Mouse (Mus musculus): Measurements from ENCODE around the gene Mrpl1. TPM values are rescaled to one million over a fixed set of nuclear protein-coding genes. Genes with fewer than 3 reads are reported as not detected.

Mrpl1 gene
- polyA plus RNA-seq, 1 experiment from 2014 or later, result 26.5 TPM

- 95% methylated on average over 3 of the region's 3 CpGs for WGBS
- no peaks in the 10 kb centered on the region for H3K27me3 ChIP-seq (ENCODE audit: insufficient read depth, low read length)
- H3K4me2 ChIP-seq (ENCODE audit: low read length), result no peak overlapping the region
- peaks cover 7% of the 10 kb centered on the region; the same call in 1 of the 2 replicates for H3K36me3 ChIP-seq (ENCODE audit: insufficient read depth, low read length)
- H3K4me3 ChIP-seq (replicated peaks; ENCODE audit: low read depth, low read length), result no peak overlapping the region
- H3K4me1 ChIP-seq (replicated peaks; ENCODE audit: insufficient read depth, low read length), result peaks cover 8% of the 10 kb centered on the region; the same call in 1 of the 2 replicates
- 0 out of 2 replicates have a peak overlapping the region, but pooled peaks have one; percentile 8 for H3K27ac ChIP-seq
- ATAC-seq (replicated peaks; ENCODE audit: low FRiP score, low read depth) (no peak), DNase-seq (ENCODE audit: low spot score) (no peak)
- no peak for TF ChIP-seq CTCF (IDR thresholded peaks at IDR 0.05; ENCODE audit: low read depth)
- no peak overlapping the region for H3K9ac ChIP-seq (ENCODE audit: low read depth, low read length)
- H3K9me3 ChIP-seq (replicated peaks; ENCODE audit: low read length), result no peaks in the 10 kb centered on the region
Observed at GRCm38 (mm10) chr5:96218648-96219047, 9.4 kb downstream of the Mrpl1 start.

GRCm38 (mm10) chr5:96219512-96219911 is 10.2 kb downstream of the Mrpl1 start:
- no peak for TF ChIP-seq CTCF (IDR thresholded peaks at IDR 0.05; ENCODE audit: low read depth)
- H3K4me1 ChIP-seq (replicated peaks; ENCODE audit: insufficient read depth, low read length), result peaks cover 8% of the 10 kb centered on the region; the same call in 1 of the 2 replicates
- 64% methylated on average over 4 of the region's 4 CpGs for WGBS

DNA sequence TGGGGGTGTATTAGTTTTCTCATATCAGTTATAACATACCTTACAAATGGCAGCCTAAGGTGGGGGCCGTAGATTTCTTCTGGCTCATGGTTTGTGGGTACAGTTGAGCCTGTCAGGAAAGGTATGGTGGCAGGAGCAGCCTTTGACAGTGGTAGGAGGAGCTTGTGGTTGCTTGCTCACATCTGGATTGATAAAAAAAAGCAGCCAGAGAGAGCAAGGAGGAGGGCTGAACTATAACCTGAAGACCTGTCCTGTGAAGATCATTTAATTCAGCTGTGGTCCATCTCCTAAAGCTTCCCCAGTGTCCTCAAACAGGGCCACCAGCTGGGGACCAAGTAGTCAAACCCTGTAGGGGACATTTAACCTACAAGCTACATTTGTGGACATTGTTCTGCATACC is 12.0 kb downstream of the Mrpl1 start:
- no peaks in the 10 kb centered on the region for H3K9me3 ChIP-seq (replicated peaks; ENCODE audit: low read length)
- H3K9ac ChIP-seq (ENCODE audit: low read depth, low read length), result no peak overlapping the region
- H3K4me1 ChIP-seq (replicated peaks; ENCODE audit: insufficient read depth, low read length), result peaks cover 8% of the 10 kb centered on the region; the same call in 1 of the 2 replicates
- peak overlapping the region; percentile 10; the same call in 1 of the 2 replicates for H3K27ac ChIP-seq
- TF ChIP-seq CTCF (IDR thresholded peaks at IDR 0.05; ENCODE audit: low read depth), result no peak
- no peaks in the 10 kb centered on the region for H3K27me3 ChIP-seq (ENCODE audit: insufficient read depth, low read length)
- peaks cover 4% of the 10 kb centered on the region for H3K36me3 ChIP-seq (ENCODE audit: insufficient read depth, low read length)
- no peak for DNase-seq (ENCODE audit: low spot score)
- H3K4me2 ChIP-seq (ENCODE audit: low read length), result no peak overlapping the region
- H3K4me3 ChIP-seq (replicated peaks; ENCODE audit: low read depth, low read length), result no peak overlapping the region
- 96% methylated on average over 1 of the region's 1 CpGs for WGBS
- ATAC-seq (replicated peaks; ENCODE audit: low FRiP score, low read depth), result no peak

More at GRCm38 (mm10) chr5:96219512-96219911, 10.2 kb downstream of the Mrpl1 start:
- Histone ChIP-seq H3K4me3 (replicated peaks; ENCODE audit: low read depth, low read length) (no peak overlapping the region), H3K36me3 (ENCODE audit: insufficient read depth, low read length) (no peaks in the 10 kb centered on the region), H3K27me3 (ENCODE audit: insufficient read depth, low read length) (no peaks in the 10 kb centered on the region), H3K27ac (no peak overlapping the region), H3K9me3 (replicated peaks; ENCODE audit: low read length) (no peaks in the 10 kb centered on the region), H3K4me2 (ENCODE audit: low read length) (no peak overlapping the region), H3K9ac (ENCODE audit: low read depth, low read length) (no peak overlapping the region)
- DNase-seq (ENCODE audit: low spot score), result no peak
- ATAC-seq (replicated peaks; ENCODE audit: low FRiP score, low read depth), result no peak

DNA sequence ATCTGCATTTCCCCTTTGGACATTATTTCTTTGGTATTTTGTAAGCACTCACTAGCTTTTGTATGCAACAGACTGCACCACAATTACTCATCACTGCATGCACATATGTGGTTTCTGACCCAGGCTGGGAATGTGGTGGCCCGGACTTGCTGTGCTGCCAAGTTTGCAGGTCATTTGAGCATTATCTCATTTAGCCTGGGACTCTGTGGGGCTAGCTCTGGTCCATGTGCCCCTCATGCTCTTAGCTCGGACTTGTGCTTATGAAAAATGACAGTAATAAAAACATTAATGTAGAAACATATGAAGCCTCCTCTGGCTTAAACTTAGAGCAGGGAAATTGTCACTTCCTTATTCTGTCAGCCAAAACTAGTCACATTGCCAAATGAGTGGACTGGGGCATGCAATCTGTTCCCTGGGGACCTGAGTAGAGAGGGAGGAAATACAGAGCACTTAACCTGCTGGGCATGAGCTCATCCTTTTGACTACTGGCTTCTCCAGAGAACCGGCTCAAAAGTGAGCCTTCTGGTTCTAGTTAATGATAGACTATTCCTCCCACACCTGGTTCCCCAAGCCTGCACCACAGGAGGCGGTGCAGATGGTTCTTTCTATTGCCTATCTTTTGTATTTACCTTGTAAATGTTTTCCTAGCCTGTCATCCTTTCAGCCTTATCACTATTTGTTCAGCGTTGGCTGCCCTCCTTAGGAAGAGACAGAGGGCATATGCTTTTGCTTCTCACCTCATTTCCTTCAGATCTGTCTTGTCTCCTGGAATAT is 12.7 kb downstream of the Mrpl1 start:
- H3K27ac ChIP-seq, result no peak overlapping the region
- peaks cover 8% of the 10 kb centered on the region; the same call in 1 of the 2 replicates for H3K4me1 ChIP-seq (replicated peaks; ENCODE audit: insufficient read depth, low read length)
- H3K4me2 ChIP-seq (ENCODE audit: low read length), result no peak overlapping the region
- 43% methylated on average over 5 of the region's 5 CpGs for WGBS
- no peak overlapping the region for H3K4me3 ChIP-seq (replicated peaks; ENCODE audit: low read depth, low read length)
- ATAC-seq (replicated peaks; ENCODE audit: low FRiP score, low read depth) (peak; percentile 83), DNase-seq (ENCODE audit: low spot score) (peak; percentile 48)
- peaks cover 6% of the 10 kb centered on the region for H3K36me3 ChIP-seq (ENCODE audit: insufficient read depth, low read length)
- H3K27me3 ChIP-seq (ENCODE audit: insufficient read depth, low read length), result no peaks in the 10 kb centered on the region
- H3K9me3 ChIP-seq (replicated peaks; ENCODE audit: low read length), result no peaks in the 10 kb centered on the region
- H3K9ac ChIP-seq (ENCODE audit: low read depth, low read length), result no peak overlapping the region
- TF ChIP-seq CTCF (IDR thresholded peaks at IDR 0.05; ENCODE audit: low read depth), result no peak

DNA sequence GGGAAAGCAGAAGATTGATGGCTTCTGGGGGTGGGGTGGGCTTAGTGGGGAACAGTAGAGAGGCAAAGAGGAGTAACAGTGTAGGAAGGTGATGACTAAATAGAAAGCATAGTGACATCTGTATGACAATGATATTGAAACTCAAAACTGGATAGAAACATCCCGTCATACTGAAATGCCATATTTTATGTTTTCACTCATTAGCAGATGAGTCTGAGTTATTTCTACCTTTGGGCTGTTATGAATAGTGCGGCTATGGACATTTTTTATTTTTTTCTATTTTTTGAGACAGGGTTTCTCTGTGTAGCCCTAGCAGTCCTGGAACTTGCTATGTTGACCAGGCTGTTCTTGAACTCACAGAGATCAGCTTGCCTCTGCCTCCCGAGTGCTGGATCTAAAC is 13.7 kb downstream of the Mrpl1 start:
- Histone ChIP-seq H3K4me1 (replicated peaks; ENCODE audit: insufficient read depth, low read length) (peaks cover 8% of the 10 kb centered on the region; the same call in 1 of the 2 replicates), H3K4me3 (replicated peaks; ENCODE audit: low read depth, low read length) (no peak overlapping the region), H3K36me3 (ENCODE audit: insufficient read depth, low read length) (peaks cover 8% of the 10 kb centered on the region), H3K9me3 (replicated peaks; ENCODE audit: low read length) (no peaks in the 10 kb centered on the region), H3K27me3 (ENCODE audit: insufficient read depth, low read length) (no peaks in the 10 kb centered on the region), H3K9ac (ENCODE audit: low read depth, low read length) (no peak overlapping the region), H3K4me2 (ENCODE audit: low read length) (no peak overlapping the region), H3K27ac (no peak overlapping the region)
- 97% methylated on average over 3 of the region's 3 CpGs for WGBS
- DNase-seq (ENCODE audit: low spot score), result no peak
- no peak for TF ChIP-seq CTCF (IDR thresholded peaks at IDR 0.05; ENCODE audit: low read depth)
- ATAC-seq (replicated peaks; ENCODE audit: low FRiP score, low read depth), result no peak

GRCm38 (mm10) chr5:96226490-96226889 is 17.2 kb downstream of the Mrpl1 start:
- DNase-seq (ENCODE audit: low spot score) (no peak), ATAC-seq (replicated peaks; ENCODE audit: low FRiP score, low read depth) (no peak)
- peaks cover 18% of the 10 kb centered on the region for H3K36me3 ChIP-seq (ENCODE audit: insufficient read depth, low read length)
- 93% methylated on average over 8 of the region's 8 CpGs for WGBS
- no peak overlapping the region for H3K27ac ChIP-seq
- no peak for TF ChIP-seq CTCF (IDR thresholded peaks at IDR 0.05; ENCODE audit: low read depth)
- H3K9me3 ChIP-seq (replicated peaks; ENCODE audit: low read length), result no peaks in the 10 kb centered on the region
- H3K9ac ChIP-seq (ENCODE audit: low read depth, low read length), result no peak overlapping the region
- peaks cover 6% of the 10 kb centered on the region; the same call in 1 of the 2 replicates for H3K4me1 ChIP-seq (replicated peaks; ENCODE audit: insufficient read depth, low read length)
- no peak overlapping the region for H3K4me2 ChIP-seq (ENCODE audit: low read length)
- no peak overlapping the region for H3K4me3 ChIP-seq (replicated peaks; ENCODE audit: low read depth, low read length)
- no peaks in the 10 kb centered on the region for H3K27me3 ChIP-seq (ENCODE audit: insufficient read depth, low read length)
